Mouse (Mus musculus) ES-E14 (cell line): ENCODE results near the gene BC030867. TPM values are rescaled to one million over a fixed set of nuclear protein-coding genes. Genes with fewer than 3 reads are reported as not detected.

Source experiments
- DNase-seq: peaks from one replicate; pipeline ENCODE4 v3.0.0-alpha.2; 2013; ENCODE audit warnings: low read depth, low spot score
- H3K27ac ChIP-seq: 2 replicates; pipeline ENCODE4 v1.5.1; 2012; ENCODE audit warnings: low read depth, mild to moderate bottlenecking, low read length, moderate library complexity, mixed read lengths; ENCODE audit not compliant: poor library complexity, insufficient read depth, severe bottlenecking
- H3K36me3 ChIP-seq: 2 replicates; pipeline ENCODE4 v1.6.1; 2012; ENCODE audit warnings: mild to moderate bottlenecking, low read length, moderate library complexity, mixed read lengths; ENCODE audit not compliant: control insufficient read depth, poor library complexity, insufficient read depth, severe bottlenecking
- H3K4me1 ChIP-seq, 2 experiments: fragments of 150-350 bp in 1 of 2; sonication (generic) in 1 of 2; 2 replicates each; pipeline ENCODE4 v1.6.1; 2012; ENCODE audit warnings: low read length in 2 of 2, mild to moderate bottlenecking in 1 of 2, mixed read lengths in 1 of 2; ENCODE audit not compliant: control insufficient read depth in 2 of 2, insufficient read depth in 2 of 2, poor library complexity in 1 of 2
- H3K4me3 ChIP-seq, 2 experiments: fragments of 150-350 bp in 1 of 2; sonication (generic) in 1 of 2; 2 replicates each; pipeline ENCODE4 v1.5.1; 2012; ENCODE audit warnings: low read length in 2 of 2, low read depth in 1 of 2, mild to moderate bottlenecking in 1 of 2, mixed read lengths in 1 of 2; ENCODE audit not compliant: insufficient read depth in 1 of 2, poor library complexity in 1 of 2, severe bottlenecking in 1 of 2
- H3K9ac ChIP-seq: 2 replicates; pipeline ENCODE4 v1.6.1; 2012; ENCODE audit warnings: low read depth, mild to moderate bottlenecking, low read length, mixed read lengths; ENCODE audit not compliant: poor library complexity, insufficient read depth, severe bottlenecking
- H3K9me3 ChIP-seq: fragments of 150-350 bp; sonication (generic); 2 replicates; pipeline ENCODE4 v1.6.1; 2012; ENCODE audit warnings: low read depth, mild to moderate bottlenecking, low read length; ENCODE audit not compliant: control insufficient read depth, insufficient read depth
- CHD2 ChIP-seq: IDR thresholded peaks from 2 replicates; pipeline ENCODE4 v1.6.1; 2014; ENCODE audit warnings: mild to moderate bottlenecking, low read depth, low read length, inconsistent platforms
- HCFC1 ChIP-seq: IDR thresholded peaks from 2 replicates; pipeline ENCODE4 v1.6.1; 2012; ENCODE audit warnings: low read length, inconsistent platforms, borderline replicate concordance; ENCODE audit not compliant: insufficient read depth
- MAFK ChIP-seq: IDR thresholded peaks from 2 replicates; pipeline ENCODE4 v1.6.1; 2014; ENCODE audit warnings: mild to moderate bottlenecking, low read depth, low read length, inconsistent platforms; ENCODE audit not compliant: insufficient read depth
- ZC3H11A ChIP-seq: IDR thresholded peaks from 2 replicates; pipeline ENCODE4 v1.6.1; 2012; ENCODE audit warnings: low read depth, mild to moderate bottlenecking, inconsistent platforms, low read length, borderline replicate concordance
- ZNF384 ChIP-seq: IDR thresholded peaks from 2 replicates; pipeline ENCODE4 v1.6.1; 2012; ENCODE audit warnings: low read depth, low read length, inconsistent platforms
- in situ Hi-C, 2 experiments: fragments of 600-800 bp; cut with MboI; formaldehyde crosslinking; loops; one replicate each; pipeline ENCODE4 v1.15.1; 2025; ENCODE audit warnings: low sequenced_read_pairs in 2 of 2, inconsistent platforms in 1 of 2; ENCODE audit not compliant: unreplicated experiment in 2 of 2
- total RNA-seq: library from RNA; depleted of rRNA; stranded (reverse); fragments of 300-350 nt; gene quantifications from 2 replicates; pipeline ENCODE4 v1.2.3, GENCODE M21; 2012; rRNA removed

Gene BC030867
- total RNA-seq, 1 experiment = 17.3 TPM

DNA sequence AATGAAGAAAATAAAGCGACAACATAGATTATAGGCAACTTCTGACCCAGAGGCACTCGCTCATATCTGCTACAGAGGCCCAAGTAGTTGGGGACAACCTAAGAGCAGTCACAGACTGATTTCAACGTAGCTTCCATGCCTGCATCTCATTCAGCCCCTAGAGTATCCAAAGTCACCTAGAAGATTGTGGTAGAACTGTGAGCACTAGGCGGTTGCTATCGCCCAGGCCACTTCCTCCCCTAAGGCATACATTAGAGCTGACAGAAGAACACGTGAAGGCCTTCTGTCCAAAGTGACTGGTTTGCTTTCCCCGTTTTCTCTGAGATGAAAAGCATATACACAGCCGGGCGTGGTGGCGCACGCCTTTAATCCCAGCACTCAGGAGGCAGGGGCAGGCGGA lies 65.6 kb downstream of the BC030867 start:
- DNase-seq = no peak
- no peak overlapping the region for H3K4me3 ChIP-seq
- H3K27ac ChIP-seq = no peak overlapping the region
- no peaks in the 10 kb centered on the region for H3K9me3 ChIP-seq
- H3K36me3 ChIP-seq = peaks cover 58% of the 10 kb centered on the region
- H3K4me1 ChIP-seq = peaks cover 5 to 28% of the 10 kb centered on the region in 2 experiments; a peak in 3 of 4 replicates
- in situ Hi-C loops = no loop called here
- TF ChIP-seq HCFC1 = no peak
- TF ChIP-seq MAFK = no peak
- no peak for TF ChIP-seq ZC3H11A
- TF ChIP-seq CHD2 = no peak
- no peak for TF ChIP-seq ZNF384
- no peak overlapping the region for H3K9ac ChIP-seq

Other genes with a start within 250 kb of the BC030867 start
- gene Mpp3, start 220.4 kb upstream of the BC030867 start, total RNA-seq = 5.2 and 7.5 TPM in 2 replicates
- not detected in 2 replicates for gene Cd300lg, start 207.4 kb upstream of the BC030867 start, total RNA-seq
- 0.94 and 1.2 TPM in 2 replicates for gene Mpp2, start 160.4 kb upstream of the BC030867 start, total RNA-seq
- gene Ppy, start 147.6 kb upstream of the BC030867 start, total RNA-seq = not detected in 2 replicates
- gene Pyy, start 141.1 kb upstream of the BC030867 start, total RNA-seq = 0.49 and 2.1 TPM in 2 replicates
- gene Nags, start 103.4 kb upstream of the BC030867 start, total RNA-seq = 0.45 and 0.90 TPM in 2 replicates
- gene Tmem101, start 92.5 kb upstream of the BC030867 start, total RNA-seq = 75.3 and 98.7 TPM in 2 replicates
- 27.6 and 49.1 TPM in 2 replicates for gene Lsm12, start 63.6 kb upstream of the BC030867 start, total RNA-seq
- gene G6pc3, start 59.3 kb upstream of the BC030867 start, total RNA-seq = 14.2 and 16.3 TPM in 2 replicates
- gene Hdac5, start 18.7 kb upstream of the BC030867 start, total RNA-seq = 33.3 and 57.9 TPM in 2 replicates
- gene Asb16, start 19.9 kb downstream of the BC030867 start, total RNA-seq = 0.98 and 1.0 TPM in 2 replicates
- gene Tmub2, start 36.0 kb downstream of the BC030867 start, total RNA-seq = 33.0 and 37.2 TPM in 2 replicates
- 55.4 and 60.4 TPM in 2 replicates for gene Atxn7l3, start 47.7 kb downstream of the BC030867 start, total RNA-seq
- 138 and 155 TPM in 2 replicates for gene Ubtf, start 70.9 kb downstream of the BC030867 start, total RNA-seq
- 0.18 and 0.21 TPM in 2 replicates for gene Slc4a1, start 117.3 kb downstream of the BC030867 start, total RNA-seq
- 6.7 and 15.9 TPM in 2 replicates for gene Rundc3a, start 144.5 kb downstream of the BC030867 start, total RNA-seq
- gene Slc25a39, start 159.1 kb downstream of the BC030867 start, total RNA-seq = 152 and 175 TPM in 2 replicates
- gene Grn, start 181.4 kb downstream of the BC030867 start, total RNA-seq = 81.5 and 154 TPM in 2 replicates
- 6.7 and 13.1 TPM in 2 replicates for gene Fam171a2, start 198.8 kb downstream of the BC030867 start, total RNA-seq
- gene Itga2b, start 221.2 kb downstream of the BC030867 start, total RNA-seq = 6.6 and 7.8 TPM in 2 replicates